Mouse (Mus musculus) small intestine, adult 2 months (tissue): ENCODE measurements around the gene Rfc3. TPM values are rescaled to one million over a fixed set of nuclear protein-coding genes. Genes with fewer than 3 reads are reported as not detected.

Experiments
- H3K27ac ChIP-seq: fragments of 200-500 bp; 2 replicates; pipeline ENCODE4 v1.5.1; 2012; ENCODE audit warnings: low read depth, low read length, control low read depth, inconsistent platforms; ENCODE audit not compliant: insufficient read depth
- H3K27me3 ChIP-seq: fragments of 200-500 bp; 2 replicates; pipeline ENCODE4 v1.6.1; 2012; ENCODE audit warnings: mild to moderate bottlenecking, moderate library complexity, low read length, inconsistent platforms; ENCODE audit not compliant: control insufficient read depth, insufficient read depth
- H3K36me3 ChIP-seq: fragments of 200-500 bp; 2 replicates; pipeline ENCODE4 v1.6.1; 2012; ENCODE audit warnings: mild to moderate bottlenecking, low read length, control low read depth, inconsistent platforms; ENCODE audit not compliant: control insufficient read depth, insufficient read depth
- H3K4me1 ChIP-seq: fragments of 200-500 bp; 2 replicates; pipeline ENCODE4 v1.6.1; 2012; ENCODE audit warnings: low read length, inconsistent platforms, mixed read lengths; ENCODE audit not compliant: control insufficient read depth, insufficient read depth, insufficient read length
- H3K4me3 ChIP-seq: fragments of 200-500 bp; 2 replicates; pipeline ENCODE4 v1.5.1; 2012; ENCODE audit warnings: low read depth, mild to moderate bottlenecking, control low read depth, inconsistent platforms, low read length, moderate library complexity
- CTCF ChIP-seq: fragments of 200-500 bp; IDR thresholded peaks from 2 replicates; pipeline ENCODE4 v1.5.1; 2012; ENCODE audit warnings: low read depth, mild to moderate bottlenecking, control low read depth, inconsistent platforms, low read length, moderate library complexity, mixed read lengths; ENCODE audit not compliant: insufficient replicate concordance, insufficient read length; ENCODE audit errors: extremely low read depth
- POLR2A ChIP-seq: fragments of 200-500 bp; IDR thresholded peaks from 2 replicates; pipeline ENCODE4 v1.6.1; 2012; ENCODE audit warnings: low read depth, mild to moderate bottlenecking, control low read depth, inconsistent platforms, low read length, moderate library complexity
- WGBS: fragments of 180-500 bp; shearing (Covaris S2); methylation state at CpG from one replicate; pipeline ENCODE4 v1.1.7; 2018; 5-methylcytosine and 5-hydroxymethylcytosine counted together
- polyA plus RNA-seq: library from polyadenylated mRNA; depleted of rRNA; stranded (reverse); fragments of >200 nt; gene quantifications from 2 replicates; pipeline ENCODE4 v1.2.3, GENCODE M21; 2012; rRNA removed

Rfc3 gene
- polyA plus RNA-seq, 1 experiment, result 7.2 TPM

DNA sequence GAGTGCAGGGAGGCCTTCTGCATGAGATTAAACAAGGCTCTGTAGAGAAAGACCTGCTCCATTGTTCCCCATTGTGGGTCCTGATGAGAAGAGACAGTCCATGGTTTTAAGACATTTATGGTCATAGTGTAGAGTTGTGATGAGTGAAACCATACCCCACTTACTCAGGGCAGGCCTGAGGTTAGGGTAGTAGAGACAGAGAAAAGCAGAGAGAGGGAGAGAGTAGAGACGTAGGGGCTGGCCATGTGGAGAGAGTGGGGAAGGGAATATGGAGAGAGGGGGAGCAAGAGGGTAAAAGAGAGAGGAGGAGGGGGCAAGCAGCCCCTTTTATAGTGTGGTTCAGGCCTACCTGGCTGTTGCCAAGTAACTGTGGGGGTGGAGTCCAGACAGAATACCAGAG lies 8.9 kb downstream of the Rfc3 start:
- WGBS, result 96% methylated on average over 1 of the region's 1 CpGs
- Histone ChIP-seq H3K27me3 (no peaks in the 10 kb centered on the region), H3K4me1 (no peaks in the 10 kb centered on the region), H3K4me3 (no peak overlapping the region), H3K36me3 (peaks cover 38% of the 10 kb centered on the region), H3K27ac (no peak overlapping the region)
- no peak for TF ChIP-seq POLR2A
- TF ChIP-seq CTCF, result no peak

DNA sequence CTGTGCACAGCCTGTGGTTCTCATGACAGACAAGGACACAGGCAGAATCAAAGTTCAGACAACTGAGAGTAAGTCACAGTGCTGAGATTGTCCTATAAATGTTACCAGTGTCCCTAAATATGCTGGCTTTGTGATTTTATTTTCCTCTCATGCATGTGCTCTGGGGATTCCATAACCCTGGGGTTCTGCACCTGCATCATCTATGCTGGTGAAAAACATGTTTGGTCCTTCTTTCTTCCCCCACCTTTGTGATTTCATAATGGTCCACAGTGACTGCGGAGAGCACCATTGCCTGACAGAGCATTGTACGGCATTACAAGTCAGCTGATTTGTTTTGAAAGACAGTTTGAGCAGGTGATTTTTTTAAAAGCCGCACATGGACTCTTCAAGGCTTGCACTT lies 45.1 kb downstream of the Rfc3 start, which contains the start of gene Vmn2r18:
Vmn2r18 (minus strand) TSS at position 101 of the 400 bp plus-strand sequence.
- H3K27me3 ChIP-seq, result no peaks in the 10 kb centered on the region
- no peak for TF ChIP-seq CTCF
- TF ChIP-seq POLR2A, result no peak
- no peak within 1 kb of the TSS for H3K4me3 ChIP-seq
- no peaks in the 10 kb centered on the region for H3K4me1 ChIP-seq
- 90% methylated on average over 3 of the region's 3 CpGs for WGBS
- H3K27ac ChIP-seq, result no peak within 1 kb of the TSS
- no peaks in the 10 kb centered on the region for H3K36me3 ChIP-seq

DNA sequence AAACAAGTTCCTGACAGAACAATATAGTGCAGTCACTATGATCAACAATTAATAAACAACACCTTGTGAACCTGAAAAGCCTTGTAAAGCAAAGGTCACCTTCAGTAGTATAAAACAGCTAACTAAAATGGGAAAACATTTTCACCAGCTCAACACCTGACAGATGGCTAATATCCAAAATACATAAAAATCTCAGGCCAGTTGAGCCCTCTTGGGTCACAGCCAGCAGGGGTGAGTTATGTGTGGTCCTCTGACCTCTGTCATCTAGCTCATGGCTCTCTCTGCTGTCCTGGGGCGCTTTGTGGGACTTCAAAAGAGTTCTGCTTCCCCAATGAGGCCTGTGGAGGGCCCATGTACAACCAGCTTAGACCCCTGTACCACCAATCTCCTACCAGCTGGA lies 49.3 kb downstream of the Rfc3 start:
- H3K36me3 ChIP-seq, result no peaks in the 10 kb centered on the region
- WGBS, result 74% methylated on average over 1 of the region's 1 CpGs
- H3K4me1 ChIP-seq, result no peaks in the 10 kb centered on the region
- H3K27ac ChIP-seq, result no peak overlapping the region
- no peak for TF ChIP-seq POLR2A
- no peak for TF ChIP-seq CTCF
- H3K4me3 ChIP-seq, result no peak overlapping the region
- no peaks in the 10 kb centered on the region for H3K27me3 ChIP-seq

Other genes with a start within 250 kb of the Rfc3 start
- gene Gm42906, start 223.1 kb downstream of the Rfc3 start, polyA plus RNA-seq, result not detected in 2 replicates
- gene Vmn2r18, start 45.2 kb downstream of the Rfc3 start, polyA plus RNA-seq, result not detected in 2 replicates